Mouse (Mus musculus): ENCODE measurements around the gene Gm21560.
"Not testable (repeated sequence)": the region's sequence is repeated elsewhere in the genome, so short reads cannot be mapped to it uniquely, and the experiment has no call there.

Gene Gm21560

GRCm38 (mm10) chr14:6219192-6219591 lies at the start of gene Gm21560:
Gene Gm21560, minus strand, starts transcription at chr14:6219292.
- not testable (repeated sequence) for DNase-seq

GRCm38 (mm10) chr14:6163538-6163937 lies 55.6 kb downstream of the Gm21560 start:
- DNase-seq, result peak; percentile 1

- DNase-seq, result not testable (repeated sequence)
Observed at GRCm38 (mm10) chr14:6161085-6161484, 58.0 kb downstream of the Gm21560 start.
